Mouse (Mus musculus): ENCODE measurements around the gene Cnih2. TPM values are rescaled to one million over a fixed set of nuclear protein-coding genes. Genes with fewer than 3 reads are reported as not detected.
"Not testable (repeated sequence)": the region's sequence is repeated elsewhere in the genome, so short reads cannot be mapped to it uniquely, and the experiment has no call there.

The Cnih2 gene
- total RNA-seq, 1 experiment from 2014 or later, result 0.46 TPM

- no peak for ATAC-seq (replicated peaks; ENCODE audit: low read depth, poor library complexity, severe bottlenecking)
These were observed 3.4 kb downstream of the Cnih2 start for GRCm38 (mm10) chr19:5094746-5095417.

GRCm38 (mm10) chr19:5094243-5094632 lies 4.1 kb downstream of the Cnih2 start:
- peak; percentile 89 for ATAC-seq (replicated peaks; ENCODE audit: low read depth, poor library complexity, severe bottlenecking)

- ATAC-seq (replicated peaks; ENCODE audit: low read depth, poor library complexity, severe bottlenecking), result no peak
These were observed 4.7 kb downstream of the Cnih2 start for GRCm38 (mm10) chr19:5093481-5094242.

GRCm38 (mm10) chr19:5092083-5092482 lies 6.2 kb downstream of the Cnih2 start:
- no peak for ATAC-seq (replicated peaks; ENCODE audit: low read depth, poor library complexity, severe bottlenecking)

GRCm38 (mm10) chr19:5089324-5089723 lies 9.0 kb downstream of the Cnih2 start:
- ATAC-seq (replicated peaks; ENCODE audit: low read depth, poor library complexity, severe bottlenecking), result no peak

- peak; percentile 88 for ATAC-seq (replicated peaks; ENCODE audit: low read depth, poor library complexity, severe bottlenecking)
These were observed 10.2 kb downstream of the Cnih2 start, which contains the start of gene Yif1a for GRCm38 (mm10) chr19:5087884-5088728. TSS of gene Yif1a (plus strand) at chr19:5088538.

- ATAC-seq (replicated peaks; ENCODE audit: low read depth, poor library complexity, severe bottlenecking), result not testable (repeated sequence)
These were observed 11.8 kb downstream of the Cnih2 start for GRCm38 (mm10) chr19:5086533-5086932.

- ATAC-seq (replicated peaks; ENCODE audit: low read depth, poor library complexity, severe bottlenecking), result no peak
These were observed 13.0 kb downstream of the Cnih2 start, which contains the start of gene Tmem151a for GRCm38 (mm10) chr19:5085145-5085863. TSS of gene Tmem151a (minus strand) at chr19:5085531.

GRCm38 (mm10) chr19:5084834-5085144 lies 13.5 kb downstream of the Cnih2 start:
- no peak for ATAC-seq (replicated peaks; ENCODE audit: low read depth, poor library complexity, severe bottlenecking)

GRCm38 (mm10) chr19:5083961-5084833 lies 14.1 kb downstream of the Cnih2 start:
- no peak for ATAC-seq (replicated peaks; ENCODE audit: low read depth, poor library complexity, severe bottlenecking)

- no peak for ATAC-seq (replicated peaks; ENCODE audit: low read depth, poor library complexity, severe bottlenecking)
These were observed 15.7 kb downstream of the Cnih2 start for GRCm38 (mm10) chr19:5082596-5082995.

- no peak for ATAC-seq (replicated peaks; ENCODE audit: low read depth, poor library complexity, severe bottlenecking)
These were observed 16.3 kb downstream of the Cnih2 start for GRCm38 (mm10) chr19:5082005-5082404.

GRCm38 (mm10) chr19:5079279-5079678 lies 19.0 kb downstream of the Cnih2 start:
- no peak for ATAC-seq (replicated peaks; ENCODE audit: low read depth, poor library complexity, severe bottlenecking)

- no peak for ATAC-seq (replicated peaks; ENCODE audit: low read depth, poor library complexity, severe bottlenecking)
These were observed 24.8 kb downstream of the Cnih2 start for GRCm38 (mm10) chr19:5073518-5073917.

- no peak; the same call in 1 of the 2 replicates for ATAC-seq (replicated peaks; ENCODE audit: low read depth, poor library complexity, severe bottlenecking)
These were observed 25.3 kb downstream of the Cnih2 start for GRCm38 (mm10) chr19:5073028-5073427.

- ATAC-seq (replicated peaks; ENCODE audit: low read depth, poor library complexity, severe bottlenecking), result no peak
These were observed 25.8 kb downstream of the Cnih2 start for GRCm38 (mm10) chr19:5072389-5073019.

- ATAC-seq (replicated peaks; ENCODE audit: low read depth, poor library complexity, severe bottlenecking), result peak; percentile 76
These were observed 26.6 kb downstream of the Cnih2 start for GRCm38 (mm10) chr19:5071545-5072369.

GRCm38 (mm10) chr19:5071077-5071476 lies 27.2 kb downstream of the Cnih2 start:
- ATAC-seq (replicated peaks; ENCODE audit: low read depth, poor library complexity, severe bottlenecking), result no peak

All from common myeloid progenitor, adult 5-6 weeks (primary cell).